Mouse (Mus musculus): ENCODE measurements at regions not wholly inside any gene's neighbourhood (a gene's known extent, or its start where the extent isn't known, plus 50 kb on each side); places are given as distances from the start of the nearest gene placed in this dataset.

DNA sequence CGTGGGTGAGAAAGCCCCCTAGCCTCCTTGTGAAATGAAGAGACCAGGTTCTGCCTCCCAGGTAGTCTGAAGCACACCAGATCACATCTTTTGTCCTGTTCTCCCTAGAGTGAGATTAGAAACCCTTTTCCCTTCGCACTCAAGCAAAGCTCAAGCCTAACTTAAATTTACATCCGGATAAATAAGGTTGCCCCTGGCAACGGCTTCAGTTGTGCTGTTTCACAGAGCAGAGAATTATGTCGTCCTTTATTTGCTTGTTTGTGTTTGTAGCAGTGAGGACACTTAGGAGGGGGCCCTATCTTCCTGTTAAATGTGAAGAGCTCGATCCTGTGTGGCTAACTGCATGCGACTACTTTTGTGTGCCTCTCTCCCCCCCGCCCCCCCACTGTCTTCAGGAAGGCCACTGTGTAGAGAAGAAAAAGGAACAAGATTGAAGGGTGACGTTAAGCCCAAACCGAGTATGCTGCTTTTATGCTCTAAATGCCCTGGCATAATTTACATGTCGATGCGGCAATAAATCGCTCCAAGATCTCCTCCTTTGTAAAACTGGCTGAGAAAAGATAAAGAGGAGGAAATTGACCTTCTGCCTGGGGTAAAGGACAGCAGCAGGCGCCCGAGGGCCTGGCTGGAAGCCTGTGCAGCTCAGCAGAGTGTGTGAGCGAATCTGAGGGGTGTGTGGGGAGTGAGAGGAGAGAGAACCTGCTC lies 439.9 kb downstream of the Prdm2 start:
- no peak for DNase-seq

DNA sequence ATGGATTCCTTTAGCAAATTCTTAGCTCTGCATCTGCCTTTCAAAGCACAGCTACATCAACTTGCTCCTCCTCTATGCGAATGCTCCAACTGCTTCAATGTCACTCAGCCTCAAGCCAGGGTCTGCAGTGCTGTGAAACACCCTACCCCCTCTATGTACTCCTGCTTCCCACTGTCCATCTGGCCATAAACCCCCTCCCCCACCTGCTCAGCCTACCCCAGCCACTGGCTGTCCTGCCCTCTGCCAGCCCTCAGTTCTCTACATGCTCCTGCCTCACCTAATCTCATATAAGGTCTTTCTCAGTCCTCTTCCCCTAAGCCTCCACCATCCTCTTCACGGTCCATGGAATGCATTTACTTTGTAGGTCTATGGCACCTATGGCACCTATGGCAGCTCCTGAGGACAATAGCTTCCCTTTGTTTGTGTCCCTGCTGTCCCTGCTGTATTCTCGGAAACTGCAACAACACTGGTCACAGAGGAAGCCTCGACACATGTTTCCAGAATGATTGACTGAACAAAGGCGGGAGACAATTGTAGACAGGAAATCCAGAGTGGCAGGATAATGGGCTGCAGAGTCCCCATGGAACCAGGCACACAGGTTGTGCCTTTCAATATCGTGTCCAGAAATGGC lies 441.2 kb downstream of the Prdm2 start:
- no peak for DNase-seq

DNA sequence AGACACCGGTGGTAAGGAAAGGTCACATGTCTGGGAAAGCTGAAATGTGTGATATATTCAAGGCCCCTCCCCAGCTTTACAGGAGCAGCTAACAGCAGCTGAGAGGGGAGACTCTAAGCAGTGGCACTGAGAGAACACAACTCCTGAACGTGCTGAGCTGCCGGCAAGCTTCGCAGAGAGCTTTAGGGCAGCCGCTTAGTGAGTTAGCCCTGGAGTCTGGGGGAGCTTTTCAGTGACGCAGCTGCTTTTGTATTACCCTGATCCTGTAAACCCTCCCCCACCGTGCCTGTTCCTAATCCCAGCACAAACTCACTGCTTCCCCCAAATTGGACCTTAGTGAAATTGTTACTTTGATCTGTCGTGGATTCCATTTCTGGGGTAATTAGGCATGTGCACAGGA lies 442.6 kb downstream of the Prdm2 start:
- no peak for DNase-seq

DNA sequence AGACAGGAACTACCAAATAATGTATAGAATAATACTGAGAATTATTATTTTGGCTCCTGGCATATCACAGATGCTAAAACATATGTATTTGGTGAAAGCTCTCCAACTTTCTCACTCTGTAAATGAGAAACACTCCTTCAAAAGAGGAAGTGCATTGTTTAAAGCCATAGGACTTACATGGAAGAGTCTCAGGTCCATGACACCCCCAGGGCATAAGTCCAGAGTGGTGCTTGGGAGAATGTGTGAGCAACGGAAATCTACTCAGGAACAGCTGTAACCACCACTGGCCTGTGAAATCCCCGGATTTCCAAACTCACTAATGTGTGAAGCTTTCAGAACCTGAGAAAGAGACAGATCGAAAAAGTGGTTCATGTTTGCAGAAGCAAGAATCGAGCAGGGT lies 445.1 kb downstream of the Prdm2 start:
- DNase-seq: no peak

DNA sequence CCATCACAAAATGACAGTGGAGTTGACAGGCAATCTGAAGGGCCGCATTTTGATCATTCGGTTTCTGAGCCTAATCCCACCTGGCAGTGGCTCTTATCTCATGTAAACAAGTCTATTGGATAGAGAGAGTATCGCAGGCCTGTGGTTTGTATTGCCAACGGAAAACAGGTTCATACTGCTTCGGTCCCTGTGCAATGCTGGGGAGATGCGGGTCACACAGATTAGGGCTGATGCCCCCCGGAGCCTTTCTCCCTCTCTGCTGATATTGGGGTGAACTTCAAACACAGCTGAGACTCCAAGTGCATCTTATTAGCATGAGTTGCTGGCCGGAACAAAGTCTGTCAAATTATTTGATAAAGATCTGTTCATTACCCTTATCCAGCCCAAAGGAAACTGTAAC lies 451.2 kb downstream of the Prdm2 start:
- DNase-seq: no peak

DNA sequence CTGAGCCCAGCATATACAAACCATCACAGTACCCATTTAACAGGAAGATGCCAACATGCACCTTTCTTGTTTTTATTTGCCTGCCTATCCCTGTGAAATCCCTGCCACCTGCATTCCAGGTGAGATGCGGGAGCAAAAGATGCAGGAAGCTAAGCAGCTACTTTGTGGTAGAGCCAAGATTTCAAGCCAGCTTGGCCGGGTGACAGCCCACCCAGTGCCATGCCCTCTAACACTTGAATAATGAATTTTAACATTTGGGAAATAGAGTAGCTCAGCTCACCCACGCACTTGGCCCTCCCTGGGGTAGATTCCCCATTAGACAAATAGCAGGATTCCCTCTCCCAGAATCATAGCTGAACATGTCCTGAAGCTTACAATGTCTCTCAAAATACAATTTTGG lies 454.7 kb downstream of the Prdm2 start:
- DNase-seq: no peak

DNA sequence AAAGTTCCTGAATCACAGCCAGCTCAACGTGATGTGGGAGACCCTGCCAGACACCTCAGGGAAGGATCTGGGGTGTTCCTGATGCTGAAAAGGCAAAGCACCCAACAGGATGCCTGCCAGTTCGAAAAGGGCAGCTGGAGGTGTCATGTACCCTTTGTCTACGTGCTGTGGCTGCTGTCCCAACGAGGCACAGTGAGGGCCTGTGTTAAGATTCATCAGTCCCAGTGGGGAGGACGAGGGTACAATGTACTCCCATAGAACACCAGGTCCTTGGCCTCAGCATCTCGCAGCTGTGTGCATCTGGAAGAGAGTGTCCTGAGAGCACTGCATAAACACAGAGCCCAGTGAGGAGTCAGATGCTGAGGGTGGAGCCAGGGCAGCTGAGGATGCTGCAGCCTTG lies 456.5 kb downstream of the Prdm2 start:
- DNase-seq: no peak

DNA sequence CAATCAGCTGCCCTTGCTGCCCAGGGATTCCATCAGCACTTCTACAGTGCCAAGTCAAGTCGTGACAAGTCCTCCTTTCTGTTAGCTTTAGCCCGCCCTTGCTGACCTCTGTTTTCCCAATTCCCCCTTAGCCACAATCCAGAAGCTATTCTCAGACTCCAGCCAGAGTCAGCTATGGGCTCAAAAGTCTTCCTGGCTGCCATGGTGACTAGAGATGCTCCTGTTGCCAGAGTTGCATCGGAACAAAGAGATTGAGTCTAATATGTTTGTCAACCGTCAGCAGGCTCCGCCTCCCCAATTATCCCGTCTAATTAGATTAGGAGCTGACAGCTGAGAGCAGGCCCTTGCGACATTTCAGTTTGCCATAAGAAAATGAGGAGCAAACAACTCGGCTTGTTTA lies 462.9 kb downstream of the Prdm2 start:
- no peak for DNase-seq

DNA sequence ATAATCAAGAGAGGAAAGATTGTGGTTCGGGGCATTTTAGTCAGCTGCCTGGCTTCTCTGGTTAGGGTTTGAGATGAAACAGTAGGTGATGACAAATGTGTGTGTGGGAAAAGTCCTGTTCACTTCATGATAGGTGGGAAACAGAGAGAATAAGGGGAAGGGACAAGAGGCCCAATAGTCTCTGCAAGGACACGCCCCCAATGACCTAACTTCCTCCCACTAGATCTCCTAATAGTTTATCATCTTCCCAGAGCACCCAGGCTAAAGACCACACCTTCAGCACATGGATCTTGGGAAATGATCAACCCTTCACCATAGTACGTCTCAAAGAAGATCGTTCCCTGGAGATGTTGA lies 484.3 kb upstream of the Kazn start:
- no peak for DNase-seq

DNA sequence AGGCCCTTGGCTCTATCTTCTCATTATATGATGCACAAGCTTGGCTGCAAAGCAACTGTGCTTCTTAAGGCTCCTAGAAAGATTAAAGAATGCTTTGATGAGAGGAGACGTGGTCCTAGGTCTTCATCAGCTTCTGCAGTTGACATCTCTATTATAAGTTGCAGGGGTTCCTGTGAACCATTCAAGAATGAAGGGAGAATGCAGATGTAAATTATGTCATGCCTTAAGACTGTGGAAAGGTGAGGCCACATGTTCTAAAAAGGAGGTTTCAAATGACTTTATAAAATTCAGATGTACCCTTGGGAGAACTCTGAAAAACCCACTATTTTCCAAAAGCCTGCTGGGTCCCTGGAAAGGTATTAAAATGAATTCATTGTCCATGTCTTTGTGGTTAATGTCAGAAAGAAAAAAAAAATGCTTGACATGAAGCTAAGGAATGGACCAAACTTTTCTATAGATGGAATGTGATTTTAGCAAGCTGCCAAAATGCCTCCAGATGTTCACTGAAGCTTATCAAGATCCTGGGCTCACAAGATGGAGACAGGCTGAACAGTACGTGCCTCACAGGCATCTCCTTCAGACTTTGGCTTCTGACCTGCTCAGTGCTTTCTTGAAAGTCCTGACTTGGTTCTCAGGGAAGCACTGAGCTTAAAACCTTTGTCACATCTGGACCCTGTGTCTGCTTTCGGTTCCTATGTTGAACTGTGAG lies 483.8 kb upstream of the Kazn start:
- DNase-seq: no peak

DNA sequence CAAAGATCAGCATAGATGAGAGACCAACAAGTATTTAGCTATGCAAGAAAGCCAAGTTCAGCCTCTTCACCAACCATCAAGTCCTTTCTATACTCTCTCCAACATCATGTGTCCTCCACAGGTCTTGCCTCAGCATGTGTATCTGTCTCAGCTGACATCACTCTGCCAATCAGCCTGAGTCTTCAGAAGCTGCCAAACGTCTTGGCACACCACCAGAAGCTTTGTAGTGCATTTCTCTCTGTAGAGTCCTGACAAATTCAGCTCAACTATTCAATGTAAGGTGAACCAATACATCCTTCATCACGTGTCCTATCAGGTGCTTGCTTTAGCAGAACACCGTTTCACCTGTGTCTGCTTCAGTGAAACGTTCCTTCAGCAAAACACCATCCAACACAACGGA lies 462.4 kb upstream of the Kazn start:
- DNase-seq: no peak

DNA sequence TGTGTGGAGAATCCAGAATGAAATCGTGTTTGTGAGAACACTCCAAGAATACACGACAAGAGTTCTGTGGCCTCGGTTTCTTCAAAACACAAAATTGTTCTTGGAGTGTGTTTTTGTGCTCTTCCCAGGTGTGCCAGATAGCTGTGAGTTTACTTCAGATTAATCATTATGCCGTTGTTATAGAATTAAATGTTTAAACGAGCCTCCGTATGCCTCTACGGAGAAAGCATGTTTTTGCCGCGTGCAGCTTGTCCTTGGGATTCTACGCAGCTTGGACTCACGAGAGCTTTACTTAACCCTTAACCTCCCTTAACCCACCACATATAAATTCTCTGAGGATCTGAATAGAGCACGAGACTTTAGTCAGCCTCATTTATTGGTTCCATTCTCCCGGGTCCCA lies 455.7 kb upstream of the Kazn start:
- DNase-seq: no peak

DNA sequence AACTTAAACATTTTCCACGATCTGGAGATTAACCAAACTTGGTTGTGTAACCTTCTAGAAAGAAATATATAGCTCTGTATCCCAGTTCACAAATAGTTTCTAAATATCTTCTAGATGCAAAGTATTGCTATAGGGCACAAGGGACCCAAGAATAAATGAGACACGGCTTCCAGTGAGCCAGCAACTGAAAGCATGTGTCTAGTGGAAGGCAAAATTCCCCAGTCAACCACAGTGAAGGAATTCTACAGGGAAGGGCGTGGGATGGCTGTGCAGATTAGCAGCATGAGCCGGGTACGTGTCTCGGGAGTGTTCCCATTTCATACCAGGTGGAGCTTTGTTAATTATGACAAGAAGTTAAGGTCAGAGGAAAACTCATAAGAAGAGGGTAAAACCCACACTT lies 449.0 kb upstream of the Kazn start:
- no peak for DNase-seq

DNA sequence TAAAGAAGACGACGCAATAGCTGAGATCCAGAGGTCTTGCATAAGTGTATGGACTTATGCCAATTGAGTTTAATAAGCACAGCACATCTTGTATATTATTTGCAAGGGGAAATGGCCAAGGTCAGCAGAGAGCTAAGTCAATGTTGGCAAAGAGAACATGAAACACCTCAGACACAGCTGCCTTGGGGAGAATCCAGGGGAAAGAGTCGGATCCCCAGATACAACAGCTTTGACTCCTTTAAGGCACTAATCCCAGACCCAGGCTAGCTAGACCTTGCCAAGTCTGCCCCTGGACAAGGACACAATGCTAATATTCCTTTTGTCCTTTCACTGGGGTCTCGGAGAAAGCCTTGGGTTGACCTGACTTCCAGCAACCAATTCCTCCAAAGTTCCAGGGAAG lies 438.2 kb upstream of the Kazn start:
- no peak for DNase-seq

DNA sequence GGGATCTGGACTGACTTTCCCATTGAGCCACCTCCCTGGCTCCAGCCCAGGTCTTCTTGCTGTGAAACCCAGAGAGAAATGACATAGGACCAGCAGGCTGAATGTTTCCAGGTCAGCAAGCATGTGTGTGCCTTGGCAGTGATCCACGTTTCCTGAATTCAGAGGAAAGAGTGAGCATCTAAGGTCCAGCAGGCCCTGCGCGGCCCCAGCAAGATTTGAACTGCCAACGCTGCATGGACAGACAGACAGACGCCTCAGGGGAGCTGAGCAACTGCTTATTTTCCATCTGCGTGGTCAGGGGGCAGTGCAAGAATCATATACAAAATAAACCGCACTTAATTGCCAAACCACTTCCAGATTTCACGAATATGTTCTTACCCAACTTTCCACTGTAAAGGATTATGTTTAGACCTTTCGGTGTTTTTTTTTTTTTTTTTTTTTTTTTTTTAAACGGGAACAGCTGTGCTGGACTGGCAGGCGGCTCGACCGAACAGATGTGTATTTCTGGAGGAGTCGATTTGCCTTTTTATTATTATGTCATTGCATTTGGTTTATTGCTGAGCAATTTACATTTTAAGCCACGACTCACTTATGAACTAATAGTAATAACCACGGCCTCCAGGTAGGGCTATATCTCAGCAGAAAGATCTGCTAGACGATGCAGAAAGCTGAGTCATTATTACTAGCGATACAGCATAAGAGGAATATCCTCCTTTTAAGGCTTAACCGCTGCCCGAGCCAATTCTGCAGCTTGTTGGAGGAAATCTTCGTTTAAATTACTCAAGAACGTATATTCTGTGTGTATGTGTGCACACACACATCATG lies 435.7 kb upstream of the Kazn start:
- no peak for DNase-seq

DNA sequence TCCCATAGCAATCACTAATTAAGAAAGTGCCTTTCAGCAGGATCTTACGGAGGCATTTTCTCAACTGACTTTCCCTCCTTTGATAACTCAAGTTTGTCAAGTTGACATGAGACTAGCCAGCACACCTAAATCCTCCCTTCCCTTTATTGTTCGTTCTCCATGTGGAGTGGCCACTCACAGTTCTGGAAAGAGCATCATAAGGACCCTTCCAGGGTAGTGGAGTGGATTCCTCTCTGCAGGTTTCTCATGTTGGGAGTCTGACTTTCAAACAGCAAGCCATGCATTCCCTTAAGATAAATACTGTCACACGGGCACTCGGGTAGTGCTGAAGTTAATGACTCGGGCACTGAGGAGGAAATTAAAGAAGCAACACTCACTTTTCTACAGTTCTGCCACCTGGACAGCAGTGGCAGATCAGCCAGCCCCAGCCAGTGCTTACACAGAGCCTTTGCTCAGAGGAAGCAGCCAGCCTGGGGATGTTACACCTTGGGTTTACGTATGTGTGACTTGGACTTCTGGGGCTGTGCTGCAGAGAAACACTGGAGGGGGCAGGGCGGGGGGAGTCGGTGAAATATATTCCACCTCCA lies 432.8 kb upstream of the Kazn start:
- no peak for DNase-seq

DNA sequence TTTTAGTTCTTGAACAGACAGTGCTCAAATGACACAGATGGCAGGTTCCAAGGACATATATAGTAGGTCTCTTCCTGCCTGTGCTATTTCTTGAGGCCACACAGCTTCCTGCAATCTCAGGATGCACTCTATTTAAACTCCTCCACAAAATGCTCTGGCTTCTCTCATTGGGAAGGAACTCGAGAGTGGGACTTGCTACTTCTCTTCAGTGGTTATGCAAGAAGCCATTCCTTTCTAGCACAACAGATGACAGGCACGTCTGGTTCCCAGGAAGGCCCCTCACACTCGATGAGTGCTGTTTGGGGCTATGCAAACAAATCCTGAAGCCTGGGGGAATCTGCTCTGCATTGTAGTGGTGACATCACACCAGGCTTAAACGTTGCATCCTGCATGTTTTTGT lies 425.6 kb upstream of the Kazn start:
- DNase-seq: no peak

DNA sequence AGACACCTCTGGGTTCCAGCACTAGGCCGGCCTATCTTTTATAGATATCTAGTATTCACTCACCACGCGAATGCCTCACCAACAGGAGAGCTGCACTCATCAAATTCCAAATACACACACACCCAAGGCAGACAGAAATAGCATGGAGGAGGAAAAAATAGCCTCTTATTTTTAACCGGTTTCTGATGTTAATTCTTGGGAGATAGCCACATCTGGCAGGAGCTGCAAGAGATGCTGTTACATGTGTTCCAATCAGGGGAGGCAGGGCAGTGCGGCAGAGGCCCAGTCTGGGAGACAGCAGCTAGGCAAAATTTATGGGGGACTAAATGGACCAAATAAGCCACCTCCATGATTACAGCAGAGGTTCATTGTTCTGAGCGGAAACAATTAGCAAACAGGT lies 419.0 kb upstream of the Kazn start:
- no peak for DNase-seq

DNA sequence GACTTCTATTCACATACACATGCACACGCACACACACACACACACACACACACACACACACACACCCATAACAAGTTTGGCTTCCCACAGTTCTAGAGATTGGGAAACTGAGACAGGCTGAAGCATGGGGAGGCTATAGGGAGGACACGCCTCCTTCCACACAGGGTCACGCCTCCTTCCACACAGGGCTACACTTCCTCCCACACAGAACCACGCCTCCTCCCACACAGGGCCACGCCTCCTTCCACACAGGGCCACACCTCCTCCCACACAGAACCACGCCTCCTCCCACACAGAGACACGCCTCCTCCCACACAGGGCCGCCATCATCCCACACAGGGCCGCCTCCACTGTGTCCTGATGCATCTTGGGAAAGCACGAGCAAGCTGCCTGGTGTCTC lies 401.9 kb upstream of the Kazn start:
- DNase-seq: no peak

DNA sequence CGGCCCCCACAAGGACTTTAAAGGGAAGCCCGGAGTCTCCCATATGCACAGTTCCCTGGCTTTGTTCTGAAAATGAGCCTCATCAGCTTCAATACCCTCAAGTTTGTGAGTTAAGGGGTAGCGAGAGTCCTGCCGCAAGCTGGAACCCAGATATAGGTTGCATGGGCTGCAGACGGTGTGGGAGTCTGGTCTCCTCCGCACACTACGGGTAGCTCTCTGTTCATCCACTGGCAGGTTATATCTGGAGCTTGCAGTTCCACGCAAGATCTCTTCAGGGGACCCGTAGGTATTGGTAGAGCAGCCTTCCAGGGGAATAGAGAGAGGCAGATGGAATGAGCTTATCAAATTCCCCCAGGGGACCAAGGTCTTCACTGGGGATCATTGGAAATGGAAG lies 400.1 kb upstream of the Kazn start:
- DNase-seq: no peak

DNA sequence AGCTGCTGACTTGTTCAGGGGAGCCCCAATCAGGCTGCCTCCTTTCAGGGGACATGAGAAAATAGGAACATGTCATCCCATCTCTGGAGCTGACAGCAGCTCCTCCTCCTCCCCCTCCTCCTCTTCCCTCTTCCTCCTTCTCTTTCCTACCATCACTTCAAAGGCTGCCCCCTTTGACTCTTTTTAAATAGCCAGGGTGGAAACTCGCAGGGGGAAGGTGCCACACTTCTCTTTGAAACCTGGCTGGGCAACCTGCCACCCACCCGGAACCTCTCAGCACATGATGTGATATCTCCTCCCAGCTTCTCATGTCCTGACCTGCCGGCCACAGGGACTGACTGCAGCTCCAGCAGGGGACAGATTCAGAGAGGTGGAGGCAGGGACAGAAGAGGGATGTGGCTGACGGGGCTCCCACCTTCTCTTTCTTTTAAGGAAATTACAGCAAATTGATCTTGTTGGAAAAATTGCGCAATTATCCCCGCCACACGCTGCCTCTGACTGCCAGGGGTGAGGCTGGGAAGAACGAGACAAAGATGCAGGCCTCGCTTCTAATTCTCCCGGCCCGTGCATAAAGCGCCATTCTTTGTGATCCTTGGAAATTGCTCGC lies 399.6 kb upstream of the Kazn start:
- DNase-seq: no peak

DNA sequence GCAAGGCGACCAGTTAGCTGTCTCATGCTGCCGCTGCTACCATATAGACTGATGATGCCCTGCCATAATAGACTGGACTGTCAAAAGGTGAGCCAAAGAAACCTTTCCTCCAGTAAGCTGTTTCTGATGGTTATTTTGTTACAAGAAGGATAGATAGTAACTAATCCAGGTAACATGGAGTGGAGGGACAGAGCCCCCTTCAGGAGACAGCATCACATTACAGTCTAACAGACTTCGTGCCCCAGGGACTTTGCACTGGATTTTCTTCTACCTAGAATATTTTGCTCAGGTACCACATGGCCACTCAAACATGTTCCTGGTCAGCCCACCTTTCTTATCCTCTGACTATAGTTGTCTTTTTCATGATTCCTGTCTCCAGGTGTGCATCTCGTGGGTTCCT lies 398.9 kb upstream of the Kazn start:
- no peak for DNase-seq

DNA sequence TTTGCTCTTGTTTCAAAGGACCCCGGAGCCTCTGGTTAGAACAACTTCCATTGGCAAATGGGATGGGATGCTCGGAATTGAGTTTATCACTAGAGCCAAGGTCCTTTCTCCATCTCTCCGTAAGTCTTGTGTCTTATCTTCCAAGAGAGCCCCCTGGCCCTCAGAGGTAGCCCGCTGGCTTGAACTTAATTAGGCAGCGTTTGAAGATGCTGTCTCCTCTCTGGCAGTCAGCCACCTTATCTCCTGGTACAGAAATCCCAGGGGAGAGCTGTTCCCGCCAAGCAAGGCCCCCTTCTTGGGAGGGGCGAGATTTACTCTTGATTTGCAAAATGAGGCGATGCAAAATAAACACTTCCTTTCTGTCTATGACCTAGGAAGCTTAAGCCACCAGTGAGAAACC lies 395.2 kb upstream of the Kazn start:
- DNase-seq: no peak
